Mouse (Mus musculus) spleen, embryonic (tissue): ENCODE data around the gene Actr8.

Source experiments
- CTCF ChIA-PET: fragments of 350-600 bp; sonication (Branson Sonifier 250); formaldehyde crosslinking; loops from one replicate; lab custom pipeline; 2022; lab: Charles Lee

The Actr8 gene

DNA sequence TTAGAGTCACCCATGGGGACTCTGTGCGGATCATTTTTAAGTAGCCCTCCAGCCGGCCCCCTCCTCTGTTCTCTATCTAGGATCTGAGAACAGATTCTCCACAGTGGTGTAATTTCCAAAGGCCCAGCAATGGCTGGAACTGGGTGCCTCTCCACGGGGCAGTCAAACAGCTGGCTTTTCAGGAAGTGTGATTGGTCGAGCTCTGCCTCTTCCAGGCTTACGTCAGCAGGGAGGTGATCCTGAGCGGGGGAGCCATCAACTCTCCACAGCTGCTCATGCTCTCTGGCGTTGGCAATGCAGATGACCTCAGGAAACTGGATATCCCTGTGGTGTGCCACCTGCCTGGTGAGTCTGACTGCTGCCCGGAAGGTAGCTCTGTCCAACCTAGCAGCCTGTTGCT, 55.3 kb downstream of the Actr8 start:
- CTCF ChIA-PET, result interaction anchor here (0.6 kb wide), 1 partner anchor 18 kb away, joined by 7 read pairs; no protein-coding TSS in a partner anchor

DNA sequence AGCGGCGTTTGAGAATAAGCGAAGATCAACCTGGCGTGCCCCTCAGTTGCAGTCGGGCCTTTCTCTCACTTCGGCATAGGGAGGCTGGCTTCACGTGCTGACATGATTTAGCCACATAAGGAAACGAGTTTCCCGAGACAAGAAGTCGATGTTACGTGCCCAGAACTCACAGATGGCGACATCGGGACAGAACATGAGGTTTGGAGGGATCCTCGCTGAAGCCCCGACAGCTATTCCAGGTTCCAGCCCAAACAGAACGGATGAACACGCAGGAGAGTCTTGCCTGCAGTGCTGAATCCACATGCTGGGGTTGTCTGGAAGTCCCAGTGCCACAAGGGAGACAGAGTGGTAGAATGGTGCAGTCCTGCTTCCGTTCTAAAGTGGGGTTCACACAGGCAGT, 60.3 kb downstream of the Actr8 start:
- CTCF ChIA-PET, result no interaction called here

DNA sequence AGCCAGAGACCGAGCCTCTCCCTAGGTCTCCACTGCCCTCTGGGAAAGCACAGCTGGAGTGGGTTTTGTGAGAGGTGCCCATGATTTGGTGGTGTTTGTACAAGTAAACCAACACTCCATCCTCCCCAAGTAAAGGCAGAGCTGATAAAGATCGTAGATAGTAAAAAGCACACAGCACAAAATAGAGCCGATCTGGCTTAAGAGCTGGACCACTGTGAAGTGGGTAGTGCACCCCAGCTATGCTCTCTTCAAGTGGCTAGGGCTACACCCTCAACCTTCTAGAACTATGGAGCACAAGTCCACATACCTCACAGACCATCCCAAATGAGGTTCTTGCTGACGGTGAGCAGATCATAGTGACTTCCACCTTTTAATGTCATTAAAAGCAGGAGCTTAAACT, 61.3 kb downstream of the Actr8 start:
- CTCF ChIA-PET, result no interaction called here

DNA sequence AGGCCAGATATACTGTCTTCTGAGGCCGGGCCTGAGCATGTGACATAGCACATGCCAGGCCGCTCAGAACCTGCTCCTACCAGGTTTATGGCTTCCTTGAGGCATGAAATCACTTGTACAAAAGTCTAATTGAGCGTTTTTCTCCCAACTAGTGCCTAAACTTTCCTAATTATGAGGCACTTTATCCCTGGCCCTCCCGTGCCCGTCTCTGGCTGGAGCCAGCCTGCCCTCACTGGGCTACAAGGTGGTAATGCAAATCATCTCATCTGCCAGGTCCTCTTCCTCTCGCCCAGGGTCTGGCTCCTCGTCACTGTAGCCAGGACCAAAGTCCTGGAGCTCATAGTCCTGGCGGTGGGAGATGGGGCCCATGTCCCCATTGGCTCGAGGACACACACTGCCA, 63.7 kb downstream of the Actr8 start:
- CTCF ChIA-PET, result no interaction called here

DNA sequence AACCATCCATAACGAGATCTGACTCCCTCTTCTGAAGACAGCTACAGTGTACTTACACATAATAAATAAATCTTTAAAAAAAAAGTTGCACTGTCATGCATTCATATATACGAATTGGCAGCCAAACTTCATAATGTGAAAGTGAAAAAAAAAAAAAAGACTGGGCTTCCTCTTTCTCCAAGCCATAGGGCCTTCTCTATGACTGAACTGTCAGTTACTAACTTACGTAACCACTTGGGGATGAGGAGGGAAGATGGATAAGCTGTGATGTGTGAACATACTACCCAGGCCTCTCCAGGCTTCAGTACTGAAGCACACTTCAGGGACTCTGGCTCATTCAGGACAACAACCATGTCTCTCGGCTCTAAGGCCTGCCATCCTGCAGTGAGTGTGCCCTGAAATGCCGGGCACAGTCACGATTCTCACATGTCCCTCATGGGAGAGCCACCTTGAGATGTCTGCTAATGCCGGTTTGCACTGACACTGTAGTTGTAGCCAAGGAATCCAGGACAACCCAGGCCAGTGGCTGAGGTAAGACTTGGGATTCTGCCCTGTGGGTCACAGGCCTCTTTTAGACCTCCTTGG, 65.3 kb downstream of the Actr8 start:
- CTCF ChIA-PET, result no interaction called here

DNA sequence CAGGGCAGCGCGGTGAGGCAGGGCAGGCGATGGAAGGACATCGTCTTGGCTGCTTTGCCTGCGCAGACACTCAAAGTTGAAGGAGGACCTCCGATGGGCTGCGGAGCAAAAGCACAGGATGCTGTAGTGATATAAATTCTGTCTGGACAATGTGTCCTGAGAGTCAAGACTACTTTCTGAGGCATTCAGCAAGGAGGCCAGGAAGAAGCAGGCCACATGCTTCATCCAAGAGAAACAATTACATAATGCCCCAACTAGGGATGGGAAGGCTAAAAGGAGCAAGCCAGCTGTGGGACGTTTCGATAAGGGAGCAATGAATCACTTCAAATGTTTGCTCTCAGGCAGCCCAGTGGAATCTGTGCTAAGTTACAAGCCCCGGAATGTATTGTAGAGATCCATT, 67.1 kb downstream of the Actr8 start:
- CTCF ChIA-PET, result no interaction called here

DNA sequence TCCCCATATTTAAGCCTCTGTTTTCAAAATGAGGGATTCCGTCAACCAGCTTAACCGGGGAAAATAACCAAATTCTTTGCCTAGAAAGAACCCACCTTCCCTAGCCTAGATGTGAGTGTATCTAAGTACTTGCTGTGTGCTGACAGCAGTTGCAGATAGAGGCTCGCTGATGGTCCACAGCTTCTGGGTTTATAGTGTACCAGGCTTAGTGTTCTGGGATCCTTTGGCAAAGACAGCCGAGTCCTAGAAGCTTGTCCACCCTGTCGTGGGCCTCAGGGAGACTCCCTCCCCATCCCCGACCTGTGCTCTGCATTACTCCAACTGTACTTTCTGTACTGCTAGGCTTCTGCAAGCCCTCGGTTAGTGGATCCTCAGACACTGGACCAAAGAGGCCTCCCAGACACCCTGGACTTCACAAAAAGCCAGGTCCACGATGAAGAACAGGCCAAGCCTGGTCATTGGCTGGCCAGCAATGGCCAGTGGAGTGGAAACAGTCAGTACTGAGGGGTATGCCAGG, 67.6 kb downstream of the Actr8 start:
- CTCF ChIA-PET, result no interaction called here

DNA sequence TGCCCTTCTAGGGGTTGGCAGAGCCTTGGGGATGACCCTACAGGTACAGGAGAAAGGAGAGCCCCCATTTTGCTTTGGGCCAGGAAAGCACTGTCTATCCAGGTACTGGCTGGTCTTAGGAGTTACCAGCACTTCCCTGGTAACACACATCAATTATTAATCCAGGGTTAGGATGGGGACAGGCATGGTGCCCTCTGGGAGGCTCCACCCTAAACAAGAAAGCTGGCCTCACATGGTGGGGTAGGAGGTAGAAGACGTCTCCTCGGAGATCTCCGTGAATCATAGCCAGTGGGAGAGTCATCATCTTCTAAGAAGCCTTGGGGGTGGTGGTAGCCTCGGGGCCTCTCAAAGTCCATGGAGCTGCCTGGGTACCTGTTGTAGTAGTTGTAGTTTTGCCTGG, 68.8 kb downstream of the Actr8 start:
- CTCF ChIA-PET, result interaction anchor here (1.1 kb wide), 1 partner anchor 20 kb away, joined by 3 read pairs; no protein-coding TSS in a partner anchor

DNA sequence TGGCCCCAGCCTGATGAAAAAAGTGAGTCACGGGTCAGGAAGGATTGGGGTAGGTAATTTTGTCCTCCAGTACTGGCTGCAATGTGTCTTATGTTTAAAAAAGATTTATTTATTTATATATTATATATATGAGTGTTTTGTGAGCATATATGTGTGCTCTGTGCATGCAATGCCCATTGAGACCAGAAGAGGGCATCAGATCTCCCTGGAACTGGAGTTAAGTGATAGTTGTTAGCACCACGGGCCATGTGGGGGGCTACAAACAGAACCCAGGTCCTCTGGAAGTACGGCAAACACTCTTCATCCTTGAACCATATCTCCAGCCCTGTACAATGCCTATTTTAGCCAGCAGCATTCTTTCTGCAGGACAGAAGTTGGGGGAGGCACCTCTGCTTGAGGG, 69.9 kb downstream of the Actr8 start:
- CTCF ChIA-PET, result interaction anchor here (1.1 kb wide), 1 partner anchor 18 kb away, joined by 3 read pairs; no protein-coding TSS in a partner anchor

DNA sequence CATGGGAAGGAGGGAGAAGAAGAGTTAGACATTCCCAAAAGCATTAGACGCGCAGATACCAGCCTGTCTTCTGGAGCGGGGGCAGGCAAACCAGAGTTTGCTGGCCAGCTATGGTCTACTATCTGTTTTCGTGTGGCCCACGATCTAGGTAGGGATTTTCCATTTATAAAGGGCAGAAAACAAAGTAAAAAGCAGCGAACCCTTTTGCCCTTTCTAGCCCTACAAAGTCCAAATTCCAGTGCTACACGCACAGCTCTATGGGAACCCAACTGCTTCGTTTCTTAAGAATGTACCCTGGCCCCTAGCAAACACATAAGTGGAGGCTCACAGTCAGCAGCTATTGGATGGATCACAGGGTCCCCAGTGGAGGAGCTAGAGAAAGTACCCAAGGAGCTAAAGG, 72.1 kb downstream of the Actr8 start:
- CTCF ChIA-PET, result no interaction called here

DNA sequence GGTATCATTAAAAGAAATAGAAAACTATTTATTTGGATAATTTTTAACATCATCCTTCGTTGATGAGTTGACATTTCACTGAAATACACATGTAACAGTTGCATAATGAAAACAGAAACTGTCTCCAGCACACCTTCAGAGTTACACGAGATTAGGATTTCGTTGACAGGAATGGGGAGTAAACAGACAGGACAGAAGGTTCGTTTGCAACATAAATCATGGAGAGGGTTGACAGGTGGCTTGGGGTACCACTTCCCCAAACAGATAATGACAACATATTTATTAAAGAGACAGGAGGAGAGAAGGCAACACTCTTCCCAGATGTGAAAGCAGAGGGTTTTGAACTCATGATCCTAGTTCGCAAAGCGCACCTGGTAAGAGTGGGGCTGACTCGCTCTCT, 76.8 kb downstream of the Actr8 start:
- CTCF ChIA-PET, result no interaction called here
